Mouse (Mus musculus) heart, postnatal 4 days (tissue): ENCODE results near the gene Olfr715. TPM values are rescaled to one million over a fixed set of nuclear protein-coding genes. Genes with fewer than 3 reads are reported as not detected.
"Not testable (repeated sequence)": the region's sequence is repeated elsewhere in the genome, so short reads cannot be mapped to it uniquely, and the experiment has no call there.

Experiments used
- DNase-seq: peaks from one replicate; pipeline ENCODE4 v3.0.0; 2021
- total RNA-seq, 2 experiments: library from RNA; stranded (reverse); gene quantifications; 2 replicates each; pipeline ENCODE4 v1.2.3; 2021

Gene Olfr715
- not detected for total RNA-seq

DNA sequence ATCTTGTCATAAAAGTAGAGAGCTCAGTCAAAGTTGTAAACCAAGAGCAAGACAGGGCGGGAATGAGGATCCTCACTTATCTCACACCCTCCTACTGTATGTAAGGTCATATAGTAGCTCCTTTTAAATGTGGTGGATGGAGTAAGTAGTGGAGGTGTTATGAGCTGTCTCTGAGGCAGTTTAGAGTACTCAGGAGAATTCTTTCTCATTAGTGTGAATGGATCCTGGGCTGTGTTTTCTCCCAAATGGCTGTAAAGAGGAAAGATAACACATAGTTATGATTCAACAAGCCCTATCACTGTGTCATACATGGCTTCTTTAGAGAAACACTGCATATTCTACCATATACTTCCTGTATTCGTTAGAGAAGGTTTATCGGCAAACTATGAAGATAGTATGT, at the start of gene Olfr715:
Gene Olfr715, minus strand, starts transcription at position 101 of the 400 bp plus-strand sequence.
- DNase-seq = not testable (repeated sequence)

DNA sequence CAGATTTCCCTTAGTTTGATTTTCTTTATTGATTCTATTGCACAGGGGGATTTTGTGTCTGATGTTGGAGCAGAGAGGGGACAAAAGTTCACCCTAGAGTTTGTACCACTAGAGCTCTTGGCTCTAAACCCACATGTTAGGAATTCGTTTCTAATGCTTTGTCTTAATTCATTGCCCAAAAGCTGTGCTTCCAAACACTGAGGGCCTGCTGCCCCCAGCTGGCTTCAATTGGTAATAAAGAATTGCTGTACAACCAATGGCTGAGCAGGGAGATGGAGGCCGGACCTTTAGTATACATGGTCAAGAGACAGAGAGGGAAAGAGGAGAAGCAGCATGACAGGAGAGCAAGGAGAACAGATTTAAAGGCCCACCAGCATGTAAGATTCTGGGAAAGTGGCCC, 49.5 kb upstream of the Olfr715 start:
- DNase-seq = no peak

GRCm38 (mm10) chr7:107166690-107167089, 35.8 kb upstream of the Olfr715 start, which contains the start of gene Nlrp14:
Gene Nlrp14 (plus strand): TSS chr7:107166990.
- no peak for DNase-seq

- not testable (repeated sequence) for DNase-seq
Observed at GRCm38 (mm10) chr7:107138027-107138426, 7.1 kb upstream of the Olfr715 start, which contains the start of gene Olfr716. Gene Olfr716 (plus strand): TSS chr7:107138327.

GRCm38 (mm10) chr7:107110269-107110668, 20.6 kb downstream of the Olfr715 start, which contains the start of gene Olfr715b:
Gene Olfr715b (minus strand): TSS chr7:107110369.
- DNase-seq = not testable (repeated sequence)

GRCm38 (mm10) chr7:107092920-107093319, 38.0 kb downstream of the Olfr715 start, which contains the start of gene Olfr17:
Gene Olfr17 (plus strand): TSS chr7:107093220.
- DNase-seq = no peak

Other genes starting within 250 kb of the Olfr715 start
- gene Olfr706, start 242.9 kb downstream of the Olfr715 start, total RNA-seq = not detected
- gene Olfr707, start 229.8 kb downstream of the Olfr715 start, total RNA-seq = not detected
- gene Olfr1532-ps1, start 223.1 kb downstream of the Olfr715 start, total RNA-seq = not detected
- gene Olfr709-ps1, start 198.9 kb downstream of the Olfr715 start, total RNA-seq = under 1 TPM in 1 of 2 experiments, not detected in 1; 0.07 TPM
- not detected for gene Olfr710, start 182.8 kb downstream of the Olfr715 start, total RNA-seq
- not detected for gene Olfr6, start 167.1 kb downstream of the Olfr715 start, total RNA-seq
- gene Olfr711, start 155.6 kb downstream of the Olfr715 start, total RNA-seq = not detected
- gene Olfr2, start 125.0 kb downstream of the Olfr715 start, total RNA-seq = not detected
- not detected for gene Olfr713, start 99.9 kb downstream of the Olfr715 start, total RNA-seq
- not detected for gene Olfr714, start 60.1 kb downstream of the Olfr715 start, total RNA-seq
- gene Olfr17, start 37.9 kb downstream of the Olfr715 start, total RNA-seq = not detected
- not detected for gene Olfr715b, start 20.7 kb downstream of the Olfr715 start, total RNA-seq
- gene Olfr716, start 7.2 kb upstream of the Olfr715 start, total RNA-seq = not detected
- gene Nlrp14, start 35.9 kb upstream of the Olfr715 start, total RNA-seq = not detected
- gene Rbmxl2, start 78.4 kb upstream of the Olfr715 start, total RNA-seq = not detected
- gene Syt9, start 239.6 kb upstream of the Olfr715 start, total RNA-seq = under 1 TPM; 0.33 to 0.38 TPM